Mouse (Mus musculus) cerebellum, adult 2 months (tissue): Measurements from ENCODE around the gene Gm21954. TPM values are rescaled to one million over a fixed set of nuclear protein-coding genes. Genes with fewer than 3 reads are reported as not detected.

Experiments used
- DNase-seq, 2 experiments: peaks; one replicate each; pipeline ENCODE4 v3.0.0; 2021
- H3K27ac ChIP-seq: fragments of 200-500 bp; 2 replicates; pipeline ENCODE4 v1.5.1; 2012; ENCODE audit warnings: low read length, control low read depth, inconsistent platforms; ENCODE audit not compliant: insufficient read depth
- H3K27me3 ChIP-seq: fragments of 200-500 bp; 2 replicates; pipeline ENCODE4 v1.6.1; 2012; ENCODE audit warnings: inconsistent platforms, mild to moderate bottlenecking, low read length, moderate library complexity; ENCODE audit not compliant: control insufficient read depth, insufficient read depth
- H3K4me1 ChIP-seq: fragments of 200-500 bp; 2 replicates; pipeline ENCODE4 v1.6.1; 2011; ENCODE audit warnings: low read length; ENCODE audit not compliant: control insufficient read depth, insufficient read depth
- H3K4me3 ChIP-seq: fragments of 200-500 bp; replicated peaks from 2 replicates; pipeline ENCODE3; 2011; ENCODE audit warnings: mild to moderate bottlenecking, low read depth, low read length, control low read depth; ENCODE audit not compliant: insufficient read depth
- CTCF ChIP-seq: fragments of 200-500 bp; IDR thresholded peaks from 2 replicates; pipeline ENCODE4 v1.5.1; 2011; ENCODE audit warnings: low read depth, mild to moderate bottlenecking, control low read depth, low read length, moderate library complexity, borderline replicate concordance; ENCODE audit not compliant: insufficient read depth
- POLR2A ChIP-seq: fragments of 200-500 bp; IDR thresholded peaks from 2 replicates; pipeline ENCODE4 v1.6.1; 2011; ENCODE audit warnings: low read length, control low read depth, borderline replicate concordance; ENCODE audit not compliant: insufficient read depth
- WGBS: fragments of 180-500 bp; shearing (Covaris S2); methylation state at CpG from one replicate; pipeline ENCODE4 v1.1.7; 2018; 5-methylcytosine and 5-hydroxymethylcytosine counted together
- polyA plus RNA-seq: library from polyadenylated mRNA; depleted of rRNA; stranded (reverse); fragments of >200 nt; gene quantifications from 2 replicates; pipeline ENCODE4 v1.2.3, GENCODE M21; 2012; rRNA removed

Gene Gm21954
- polyA plus RNA-seq, result not detected in 2 replicates

GRCm38 (mm10) chr3:55472110-55472509 is at the start of gene Gm21954:
Gene Gm21954 (minus strand): TSS chr3:55472210.
- 94% methylated on average over 2 of the region's 2 CpGs for WGBS
- TF ChIP-seq CTCF, result no peak
- no peak for TF ChIP-seq POLR2A
- Histone ChIP-seq H3K4me3 (no peak within 1 kb of the TSS), H3K27ac (peak within 1 kb of the TSS; percentile 53; the same call in 1 of the 2 replicates), H3K27me3 (no peaks in the 10 kb centered on the region), H3K4me1 (peaks cover 21% of the 10 kb centered on the region)
- no peak for DNase-seq

GRCm38 (mm10) chr3:55521776-55522175 is 49.8 kb upstream of the Gm21954 start:
- TF ChIP-seq CTCF, result no peak
- no peak for TF ChIP-seq POLR2A
- no peak overlapping the region for H3K4me3 ChIP-seq
- peaks cover 19% of the 10 kb centered on the region for H3K4me1 ChIP-seq
- 24% methylated on average over 8 of the region's 8 CpGs for WGBS
- H3K27me3 ChIP-seq, result no peaks in the 10 kb centered on the region
- DNase-seq, result peak in 1 of 2 experiments; percentile 58
- peak overlapping the region; percentile 24; the same call in 1 of the 2 replicates for H3K27ac ChIP-seq

GRCm38 (mm10) chr3:55520240-55521180 is 48.5 kb upstream of the Gm21954 start:
- DNase-seq, result peak; percentile 87 to 88
- Histone ChIP-seq H3K27me3 (no peaks in the 10 kb centered on the region), H3K4me3 (no peak overlapping the region), H3K27ac (no peak overlapping the region), H3K4me1 (peaks cover 19% of the 10 kb centered on the region)
- TF ChIP-seq CTCF, result peak; percentile 90
- TF ChIP-seq POLR2A, result no peak
- WGBS, result 5% methylated on average over 12 of the region's 12 CpGs

- Histone ChIP-seq H3K4me3 (no peak overlapping the region), H3K4me1 (peaks cover 5% of the 10 kb centered on the region; the same call in 1 of the 2 replicates), H3K27me3 (no peaks in the 10 kb centered on the region), H3K27ac (no peak overlapping the region)
- 80% methylated on average over 17 of the region's 17 CpGs for WGBS
- DNase-seq, result no peak
- no peak for TF ChIP-seq CTCF
- no peak for TF ChIP-seq POLR2A
Observed at GRCm38 (mm10) chr3:55517454-55518014, 45.5 kb upstream of the Gm21954 start.

GRCm38 (mm10) chr3:55515966-55516365 is 44.0 kb upstream of the Gm21954 start:
- no peak overlapping the region for H3K27ac ChIP-seq
- WGBS, result 71% methylated on average over 5 of the region's 5 CpGs
- H3K4me3 ChIP-seq, result no peak overlapping the region
- H3K27me3 ChIP-seq, result no peaks in the 10 kb centered on the region
- TF ChIP-seq CTCF (no peak), POLR2A (no peak)
- no peaks in the 10 kb centered on the region; the same call in 1 of the 2 replicates for H3K4me1 ChIP-seq
- no peak for DNase-seq

GRCm38 (mm10) chr3:55511658-55512057 is 39.6 kb upstream of the Gm21954 start:
- H3K4me1 ChIP-seq, result no peaks in the 10 kb centered on the region; the same call in 1 of the 2 replicates
- no peak for DNase-seq
- no peak overlapping the region for H3K27ac ChIP-seq
- no peaks in the 10 kb centered on the region for H3K27me3 ChIP-seq
- no peak overlapping the region for H3K4me3 ChIP-seq
- WGBS, result 67% methylated on average over 6 of the region's 6 CpGs
- no peak for TF ChIP-seq POLR2A
- no peak for TF ChIP-seq CTCF

- no peak for TF ChIP-seq CTCF
- 43% methylated on average over 7 of the region's 7 CpGs for WGBS
- no peak for DNase-seq
- H3K27me3 ChIP-seq, result no peaks in the 10 kb centered on the region
- no peaks in the 10 kb centered on the region; the same call in 1 of the 2 replicates for H3K4me1 ChIP-seq
- H3K4me3 ChIP-seq, result no peak overlapping the region
- no peak overlapping the region for H3K27ac ChIP-seq
Observed at GRCm38 (mm10) chr3:55510198-55510597, 38.2 kb upstream of the Gm21954 start.

- no peak overlapping the region for H3K4me3 ChIP-seq
- TF ChIP-seq CTCF, result no peak
- no peak for TF ChIP-seq POLR2A
- DNase-seq, result no peak
- peaks cover 3% of the 10 kb centered on the region; the same call in 1 of the 2 replicates for H3K4me1 ChIP-seq
- no peak overlapping the region for H3K27ac ChIP-seq
- no peaks in the 10 kb centered on the region for H3K27me3 ChIP-seq
- 94% methylated on average over 7 of the region's 7 CpGs for WGBS
Observed at GRCm38 (mm10) chr3:55499298-55499697, 27.3 kb upstream of the Gm21954 start.
